29 mouse cellular contexts compared by ENCODE assay signal in genomic region chr9:71337425-71337824, GRCm38 (mm10).
DNase-seq lines count a peak whose midpoint lies in the region; ATAC-seq lines count a peak whose summit lies in the region.
"Had no signal": no experiment of that assay in that cellular context is flagged by ENCODE, and none has a peak within 500 bp of the region (broad histone marks: within the 10 kb centered on the region; RNA-seq: fewer than 3 reads in every experiment).

No protein-coding gene starts in this region.

- no peak for ATAC-seq in neural tube, embryonic 11.5 days (ENCODE audit: insufficient read depth, low FRiP score, low TSS enrichment)
- ATAC-seq in neural tube, embryonic 15.5 days (ENCODE audit: low FRiP score): no peak
- ATAC-seq in limb, embryonic 11.5 days (ENCODE audit: insufficient number of reproducible peaks, low FRiP score, low TSS enrichment, low read depth): peak; percentile 82; the same call in 1 of the 2 replicates
- ATAC-seq: forebrain, embryonic 16.5 days; hindbrain, embryonic 16.5 days; intestine, postnatal 0 days; liver, postnatal 0 days; midbrain, embryonic 15.5 days had no signal

- no peaks in the 10 kb centered on the region for H3K27me3 ChIP-seq in neural tube, embryonic 11.5 days (ENCODE audit: control insufficient read depth, insufficient read depth, low read length)
- H3K27me3 ChIP-seq in neural tube, embryonic 15.5 days (replicated peaks): no peaks in the 10 kb centered on the region
- H3K27me3 ChIP-seq in embryonic facial prominence, embryonic 10.5 days (replicated peaks; ENCODE audit: low read depth, poor library complexity, severe bottlenecking): peaks cover 15% of the 10 kb centered on the region
- H3K27me3 ChIP-seq in limb, embryonic 11.5 days (ENCODE audit: control insufficient read depth, insufficient read depth, low read length): no peaks in the 10 kb centered on the region
- H3K27me3 ChIP-seq in midbrain, embryonic 10.5 days (ENCODE audit: low read depth, poor library complexity, severe bottlenecking): no peaks in the 10 kb centered on the region
- H3K27me3 ChIP-seq: embryonic facial prominence, embryonic 15.5 days; kidney, embryonic 15.5 days; midbrain, embryonic 15.5 days; stomach, embryonic 15.5 days had no signal

- H3K36me3 ChIP-seq in neural tube, embryonic 11.5 days (ENCODE audit: control insufficient read depth, insufficient read depth, low read length): no peaks in the 10 kb centered on the region
- no peaks in the 10 kb centered on the region for H3K36me3 ChIP-seq in neural tube, embryonic 15.5 days
- no peaks in the 10 kb centered on the region for H3K36me3 ChIP-seq in embryonic facial prominence, embryonic 10.5 days (replicated peaks)
- H3K36me3 ChIP-seq in limb, embryonic 11.5 days (ENCODE audit: control insufficient read depth, insufficient read depth, low read length): no peaks in the 10 kb centered on the region
- no peaks in the 10 kb centered on the region for H3K36me3 ChIP-seq in midbrain, embryonic 10.5 days
- H3K36me3 ChIP-seq: embryonic facial prominence, embryonic 15.5 days; heart, embryonic 15.5 days; kidney, embryonic 15.5 days; midbrain, embryonic 15.5 days; neural tube, embryonic 13.5 days; stomach, embryonic 15.5 days had no signal

- no peaks in the 10 kb centered on the region for H3K9me3 ChIP-seq in neural tube, embryonic 11.5 days (ENCODE audit: control insufficient read depth, low read length)
- no peaks in the 10 kb centered on the region for H3K9me3 ChIP-seq in neural tube, embryonic 15.5 days (replicated peaks)
- H3K9me3 ChIP-seq in embryonic facial prominence, embryonic 10.5 days: no peaks in the 10 kb centered on the region
- no peaks in the 10 kb centered on the region for H3K9me3 ChIP-seq in limb, embryonic 11.5 days (ENCODE audit: control insufficient read depth, low read length)
- no peaks in the 10 kb centered on the region for H3K9me3 ChIP-seq in midbrain, embryonic 10.5 days (replicated peaks)
- H3K9me3 ChIP-seq: embryonic facial prominence, embryonic 15.5 days; heart, embryonic 15.5 days; kidney, embryonic 15.5 days; midbrain, embryonic 15.5 days; neural tube, embryonic 13.5 days; stomach, embryonic 15.5 days had no signal

- DNase-seq in neural tube, embryonic 11.5 days (ENCODE audit: low spot score): peak; percentile 13
- DNase-seq in embryonic facial prominence, embryonic 10.5 days (ENCODE audit: low spot score): peak; percentile 72
- peak; percentile 83 for DNase-seq in limb, embryonic 11.5 days (ENCODE audit: low spot score)
- no peak for DNase-seq in kidney, adult 9 months
- no peak for DNase-seq in midbrain, embryonic 10.5 days (ENCODE audit: low spot score)
- DNase-seq in left cerebral cortex, adult 8-10 months (ENCODE audit: low spot score in 2 of 2): no peak
- DNase-seq: adrenal gland, postnatal 10 days; cerebellum, adult 8-10 months; gastrocnemius, postnatal 36 days; heart, postnatal 36 days; kidney, postnatal 36 days; layer of hippocampus, postnatal 36 days; liver, postnatal 0 days; lung, postnatal 14 days; right cerebral cortex, adult 18-20 months; right cerebral cortex, postnatal 4 days; thymus, adult 18-20 months; thymus, postnatal 36 days had no signal

- no peak overlapping the region for H3K4me3 ChIP-seq in neural tube, embryonic 11.5 days (ENCODE audit: low read depth, low read length)
- no peak overlapping the region for H3K4me3 ChIP-seq in neural tube, embryonic 15.5 days (replicated peaks)
- H3K4me3 ChIP-seq in embryonic facial prominence, embryonic 10.5 days: no peak overlapping the region
- no peak overlapping the region for H3K4me3 ChIP-seq in limb, embryonic 11.5 days (ENCODE audit: low read depth, low read length)
- no peak overlapping the region for H3K4me3 ChIP-seq in midbrain, embryonic 10.5 days
- H3K4me3 ChIP-seq: embryonic facial prominence, embryonic 15.5 days; heart, embryonic 15.5 days; kidney, embryonic 15.5 days; midbrain, embryonic 15.5 days; neural tube, embryonic 13.5 days; stomach, embryonic 15.5 days had no signal

- H3K27ac ChIP-seq in neural tube, embryonic 11.5 days (ENCODE audit: low read depth, low read length): no peak overlapping the region
- no peak overlapping the region for H3K27ac ChIP-seq in neural tube, embryonic 15.5 days (replicated peaks)
- H3K27ac ChIP-seq in embryonic facial prominence, embryonic 10.5 days (replicated peaks): 0 out of 2 replicates have a peak overlapping the region, but pooled peaks have one; percentile 35
- no peak overlapping the region for H3K27ac ChIP-seq in limb, embryonic 11.5 days (replicated peaks; ENCODE audit: low read depth, low read length)
- no peak overlapping the region for H3K27ac ChIP-seq in midbrain, embryonic 10.5 days (replicated peaks)
- H3K27ac ChIP-seq: embryonic facial prominence, embryonic 15.5 days; heart, embryonic 15.5 days; kidney, embryonic 15.5 days; midbrain, embryonic 15.5 days; neural tube, embryonic 13.5 days; stomach, embryonic 15.5 days had no signal

- 75% methylated on average over 3 of the region's 3 CpGs for WGBS in neural tube, embryonic 11.5 days
- 83% methylated on average over 3 of the region's 3 CpGs for WGBS in neural tube, embryonic 15.5 days
- 43% methylated on average over 3 of the region's 3 CpGs for WGBS in embryonic facial prominence, embryonic 10.5 days
- WGBS in limb, embryonic 11.5 days: 9% methylated on average over 3 of the region's 3 CpGs
- WGBS in midbrain, embryonic 10.5 days: 73% methylated on average over 3 of the region's 3 CpGs

- H3K4me2 ChIP-seq in neural tube, embryonic 11.5 days (ENCODE audit: low read depth): no peak overlapping the region
- H3K4me2 ChIP-seq in neural tube, embryonic 15.5 days: no peak overlapping the region
- no peak overlapping the region for H3K4me2 ChIP-seq in limb, embryonic 11.5 days (ENCODE audit: low read depth, severe bottlenecking)
- H3K4me2 ChIP-seq: embryonic facial prominence, embryonic 15.5 days; heart, embryonic 15.5 days; kidney, embryonic 15.5 days; liver, embryonic 11.5 days; midbrain, embryonic 15.5 days; neural tube, embryonic 13.5 days; stomach, embryonic 15.5 days had no signal

- no peaks in the 10 kb centered on the region for H3K4me1 ChIP-seq in neural tube, embryonic 11.5 days (ENCODE audit: control insufficient read depth, insufficient read depth, low read length)
- H3K4me1 ChIP-seq in neural tube, embryonic 15.5 days: no peaks in the 10 kb centered on the region
- peaks cover 24% of the 10 kb centered on the region for H3K4me1 ChIP-seq in embryonic facial prominence, embryonic 10.5 days
- H3K4me1 ChIP-seq in limb, embryonic 11.5 days (ENCODE audit: control insufficient read depth, insufficient read depth, low read length): peaks cover 14% of the 10 kb centered on the region
- H3K4me1 ChIP-seq in midbrain, embryonic 10.5 days: no peaks in the 10 kb centered on the region
- H3K4me1 ChIP-seq: embryonic facial prominence, embryonic 15.5 days; midbrain, embryonic 15.5 days; neural tube, embryonic 13.5 days; stomach, embryonic 15.5 days had no signal

- H3K9ac ChIP-seq in neural tube, embryonic 11.5 days (ENCODE audit: low read length): no peak overlapping the region
- no peak overlapping the region for H3K9ac ChIP-seq in neural tube, embryonic 15.5 days (replicated peaks)
- H3K9ac ChIP-seq in limb, embryonic 11.5 days (ENCODE audit: low read length): no peak overlapping the region
- H3K9ac ChIP-seq: embryonic facial prominence, embryonic 15.5 days; heart, embryonic 15.5 days; kidney, embryonic 15.5 days; liver, postnatal 0 days; midbrain, embryonic 15.5 days; neural tube, embryonic 13.5 days; stomach, embryonic 15.5 days had no signal

Comparison
In these comparisons a context has a peak if more than half of its experiments do, and no peak if none do; other contexts are left out.
1. DNase-seq: peak in neural tube, embryonic 11.5 days (single experiment), embryonic facial prominence, embryonic 10.5 days (single experiment) and limb, embryonic 11.5 days (single experiment); none in kidney, adult 9 months (single experiment), midbrain, embryonic 10.5 days (single experiment) and left cerebral cortex, adult 8-10 months (0 of 2).